Mouse (Mus musculus): Measurements from ENCODE around the gene Sox13. TPM values are rescaled to one million over a fixed set of nuclear protein-coding genes. Genes with fewer than 3 reads are reported as not detected.

Gene Sox13
- polyA plus RNA-seq, 1 experiment: 189 TPM

DNA sequence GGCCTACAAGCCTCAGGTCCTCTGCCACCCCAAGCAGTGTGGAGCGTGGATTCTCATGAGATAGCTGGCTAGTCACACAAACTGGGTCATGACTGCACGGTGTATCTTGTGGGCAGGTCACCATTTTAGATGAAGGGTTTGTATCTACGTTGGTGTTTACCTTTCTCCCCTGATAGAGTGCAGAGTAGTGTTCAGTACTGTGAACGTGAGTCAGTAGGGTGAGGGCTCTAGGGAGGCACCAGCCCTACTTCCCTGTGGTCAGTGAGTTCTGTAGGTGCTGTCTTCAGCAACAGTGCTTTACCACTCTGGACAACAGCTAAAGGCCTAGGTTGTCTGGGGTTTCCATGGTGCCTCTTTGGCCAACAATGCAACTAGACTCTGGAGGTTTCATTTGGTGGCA, 20.2 kb downstream of the Sox13 start:
- H3K27me3 ChIP-seq (ENCODE audit: control insufficient read depth, insufficient read depth, low read length): no peaks in the 10 kb centered on the region
- TF ChIP-seq CTCF (IDR thresholded peaks at IDR 0.05; ENCODE audit: extremely low read depth, insufficient read length, insufficient replicate concordance, low read depth, low read length) (no peak), POLR2A (IDR thresholded peaks at IDR 0.05; ENCODE audit: low read depth, low read length) (no peak)
- no peak overlapping the region for H3K4me3 ChIP-seq (ENCODE audit: low read depth, low read length)
- H3K36me3 ChIP-seq (ENCODE audit: control insufficient read depth, insufficient read depth, low read length): no peaks in the 10 kb centered on the region
- WGBS: 60% methylated on average over 4 of the region's 4 CpGs
- no peak overlapping the region for H3K27ac ChIP-seq (ENCODE audit: insufficient read depth, low read depth, low read length)
- peaks cover 11% of the 10 kb centered on the region for H3K4me1 ChIP-seq (ENCODE audit: control insufficient read depth, insufficient read depth, insufficient read length, low read length)

DNA sequence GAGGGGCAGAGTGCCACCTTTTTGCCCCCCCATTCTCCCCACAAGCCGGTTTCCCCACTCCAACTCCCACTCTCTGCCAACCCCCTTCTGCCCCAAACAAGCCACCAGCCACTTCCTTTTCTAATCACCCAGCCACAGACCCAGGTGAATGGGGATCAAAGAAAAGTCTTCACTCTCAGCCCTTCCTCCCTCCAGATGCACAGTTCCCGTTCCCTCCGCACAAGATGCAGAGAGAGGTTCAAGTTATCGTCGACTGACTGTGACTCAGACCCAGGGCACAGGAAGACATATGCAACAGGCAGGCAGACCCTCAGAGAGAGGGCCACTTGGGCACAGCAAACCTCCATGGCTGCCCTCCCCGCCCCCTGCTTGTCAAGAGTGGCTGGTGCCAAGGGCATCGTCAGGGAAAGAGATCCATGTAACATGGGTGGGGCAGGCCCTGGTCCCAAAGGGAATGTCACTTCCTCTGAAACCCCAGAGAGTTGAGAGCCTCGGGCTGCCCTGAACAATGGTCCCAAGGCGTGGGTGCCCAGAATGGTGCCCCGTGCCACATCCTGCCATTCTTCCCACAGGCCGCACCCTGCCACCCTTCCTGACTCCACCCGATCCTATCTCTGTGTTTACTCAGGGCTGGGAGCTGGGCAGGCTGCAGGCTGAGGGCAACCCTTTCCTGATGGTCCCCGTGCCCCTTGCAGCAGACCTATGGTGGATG, 24.0 kb downstream of the Sox13 start:
- 37% methylated on average over 13 of the region's 13 CpGs for WGBS
- no peaks in the 10 kb centered on the region for H3K36me3 ChIP-seq (ENCODE audit: control insufficient read depth, insufficient read depth, low read length)
- no peak overlapping the region for H3K4me3 ChIP-seq (ENCODE audit: low read depth, low read length)
- H3K4me1 ChIP-seq (ENCODE audit: control insufficient read depth, insufficient read depth, insufficient read length, low read length): peaks cover 11% of the 10 kb centered on the region
- TF ChIP-seq POLR2A (IDR thresholded peaks at IDR 0.05; ENCODE audit: low read depth, low read length) (no peak), CTCF (IDR thresholded peaks at IDR 0.05; ENCODE audit: extremely low read depth, insufficient read length, insufficient replicate concordance, low read depth, low read length) (no peak)
- H3K27me3 ChIP-seq (ENCODE audit: control insufficient read depth, insufficient read depth, low read length): no peaks in the 10 kb centered on the region
- no peak overlapping the region for H3K27ac ChIP-seq (ENCODE audit: insufficient read depth, low read depth, low read length)

DNA sequence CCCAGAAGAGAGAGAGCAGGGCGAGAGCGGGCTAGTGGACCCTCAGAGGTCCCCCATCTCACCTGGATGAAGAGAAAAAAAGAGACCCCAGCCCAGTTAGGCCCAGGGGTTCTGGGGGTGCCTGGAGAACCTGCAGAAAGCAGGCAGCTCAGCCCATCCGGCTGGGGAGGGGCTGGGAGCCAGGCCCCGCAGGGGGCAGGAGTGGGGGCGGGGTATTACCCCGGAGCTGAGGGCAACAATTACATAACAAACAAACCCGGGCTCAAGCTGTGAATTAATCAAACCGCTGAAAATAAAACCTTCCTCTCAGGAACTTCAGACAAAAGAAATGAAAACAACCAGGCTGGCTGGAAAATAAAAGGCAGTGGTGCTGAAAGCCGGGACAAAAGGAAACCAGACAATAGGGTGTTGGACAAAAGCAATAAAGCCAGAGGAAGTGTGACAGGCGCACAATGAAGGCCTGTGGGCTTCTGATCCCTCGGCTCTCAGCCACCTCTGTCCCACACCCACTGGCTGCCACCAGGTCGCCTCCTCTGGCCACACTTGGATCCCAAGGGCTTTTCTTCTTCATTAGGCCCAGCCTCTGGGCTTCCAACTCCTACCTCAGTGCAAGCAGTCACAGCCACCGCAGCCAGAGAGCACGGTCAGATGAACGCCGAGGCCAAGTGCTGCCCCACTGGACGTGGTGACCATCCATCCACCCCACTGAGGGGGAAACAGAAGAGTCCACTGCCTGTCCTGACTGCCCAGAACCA, 26.5 kb downstream of the Sox13 start:
- peaks cover 11% of the 10 kb centered on the region for H3K4me1 ChIP-seq (ENCODE audit: control insufficient read depth, insufficient read depth, insufficient read length, low read length)
- TF ChIP-seq CTCF (IDR thresholded peaks at IDR 0.05; ENCODE audit: extremely low read depth, insufficient read length, insufficient replicate concordance, low read depth, low read length): no peak
- TF ChIP-seq POLR2A (IDR thresholded peaks at IDR 0.05; ENCODE audit: low read depth, low read length): no peak
- peak overlapping the region; percentile 14; the same call in 1 of the 2 replicates for H3K27ac ChIP-seq (ENCODE audit: insufficient read depth, low read depth, low read length)
- no peaks in the 10 kb centered on the region for H3K27me3 ChIP-seq (ENCODE audit: control insufficient read depth, insufficient read depth, low read length)
- WGBS: 49% methylated on average over 17 of the region's 17 CpGs
- H3K36me3 ChIP-seq (ENCODE audit: control insufficient read depth, insufficient read depth, low read length): peaks cover 8% of the 10 kb centered on the region
- H3K4me3 ChIP-seq (ENCODE audit: low read depth, low read length): no peak overlapping the region

DNA sequence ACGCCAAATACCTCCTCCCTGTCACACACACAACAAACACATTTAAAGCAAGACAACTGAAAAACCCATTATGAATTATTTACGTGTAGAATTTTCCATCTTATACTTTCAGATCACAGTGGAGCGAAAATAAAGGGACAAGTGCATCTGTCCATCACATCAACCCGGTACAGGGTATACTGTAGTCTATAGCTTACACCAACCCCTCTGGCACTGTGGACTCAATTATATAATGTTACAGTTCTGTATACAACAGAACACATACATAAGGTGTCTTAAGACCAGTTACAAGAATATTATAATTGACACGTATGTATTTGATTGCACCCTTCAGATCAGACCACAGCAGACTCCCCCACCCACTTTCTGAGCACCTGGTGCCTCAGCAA, 27.1 kb downstream of the Sox13 start:
- Histone ChIP-seq H3K27ac (ENCODE audit: insufficient read depth, low read depth, low read length) (no peak overlapping the region), H3K4me1 (ENCODE audit: control insufficient read depth, insufficient read depth, insufficient read length, low read length) (peaks cover 11% of the 10 kb centered on the region), H3K27me3 (ENCODE audit: control insufficient read depth, insufficient read depth, low read length) (no peaks in the 10 kb centered on the region), H3K36me3 (ENCODE audit: control insufficient read depth, insufficient read depth, low read length) (peaks cover 14% of the 10 kb centered on the region), H3K4me3 (ENCODE audit: low read depth, low read length) (no peak overlapping the region)
- 94% methylated on average over 5 of the region's 5 CpGs for WGBS
- TF ChIP-seq CTCF (IDR thresholded peaks at IDR 0.05; ENCODE audit: extremely low read depth, insufficient read length, insufficient replicate concordance, low read depth, low read length): no peak
- TF ChIP-seq POLR2A (IDR thresholded peaks at IDR 0.05; ENCODE audit: low read depth, low read length): no peak

DNA sequence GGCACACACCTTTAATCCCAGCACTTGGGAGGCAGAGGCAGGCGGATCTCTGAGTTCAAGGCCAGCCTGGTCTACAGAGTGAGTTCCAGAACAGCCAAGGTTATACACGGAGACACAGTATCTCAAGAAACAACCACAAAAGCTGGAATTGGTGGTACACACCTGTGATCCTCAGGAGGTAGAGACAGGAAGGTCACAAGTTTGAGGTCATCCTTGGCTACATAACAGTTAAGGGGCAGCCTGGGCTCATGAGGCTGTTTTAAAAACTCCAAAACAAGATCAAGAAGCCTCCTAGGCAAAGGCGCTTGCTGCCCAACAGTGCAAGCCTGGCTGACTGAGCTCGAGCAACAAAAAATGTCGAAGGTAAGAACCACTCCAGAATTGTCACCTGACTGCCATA, 27.5 kb downstream of the Sox13 start:
- WGBS: 93% methylated on average over 5 of the region's 5 CpGs
- Histone ChIP-seq H3K27ac (ENCODE audit: insufficient read depth, low read depth, low read length) (no peak overlapping the region), H3K4me3 (ENCODE audit: low read depth, low read length) (no peak overlapping the region), H3K36me3 (ENCODE audit: control insufficient read depth, insufficient read depth, low read length) (peaks cover 18% of the 10 kb centered on the region), H3K4me1 (ENCODE audit: control insufficient read depth, insufficient read depth, insufficient read length, low read length) (peaks cover 11% of the 10 kb centered on the region), H3K27me3 (ENCODE audit: control insufficient read depth, insufficient read depth, low read length) (no peaks in the 10 kb centered on the region)
- TF ChIP-seq CTCF (IDR thresholded peaks at IDR 0.05; ENCODE audit: extremely low read depth, insufficient read length, insufficient replicate concordance, low read depth, low read length) (no peak), POLR2A (IDR thresholded peaks at IDR 0.05; ENCODE audit: low read depth, low read length) (no peak)

DNA sequence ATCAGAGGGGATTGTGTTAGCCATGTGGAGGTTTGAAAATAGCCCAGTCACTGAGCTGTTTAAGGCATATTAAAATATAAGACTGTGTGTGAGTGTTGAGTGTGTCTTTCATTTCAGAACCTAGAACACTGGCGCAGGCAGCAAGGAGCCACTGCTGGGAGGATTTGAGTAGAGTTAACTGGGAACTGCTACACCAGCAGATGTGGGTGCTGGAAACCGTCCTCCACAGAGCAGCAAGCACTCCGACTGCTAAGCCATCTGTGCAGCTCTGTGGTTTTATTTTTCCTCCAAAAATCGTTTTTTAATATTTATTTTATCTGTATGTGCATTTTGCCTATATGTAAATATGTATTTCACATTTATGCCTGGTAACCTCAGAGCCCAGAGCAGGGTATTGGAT, 29.5 kb downstream of the Sox13 start:
- H3K4me3 ChIP-seq (ENCODE audit: low read depth, low read length): no peak overlapping the region
- H3K27ac ChIP-seq (ENCODE audit: insufficient read depth, low read depth, low read length): no peak overlapping the region
- H3K36me3 ChIP-seq (ENCODE audit: control insufficient read depth, insufficient read depth, low read length): peaks cover 36% of the 10 kb centered on the region
- H3K27me3 ChIP-seq (ENCODE audit: control insufficient read depth, insufficient read depth, low read length): no peaks in the 10 kb centered on the region
- TF ChIP-seq POLR2A (IDR thresholded peaks at IDR 0.05; ENCODE audit: low read depth, low read length) (no peak), CTCF (IDR thresholded peaks at IDR 0.05; ENCODE audit: extremely low read depth, insufficient read length, insufficient replicate concordance, low read depth, low read length) (no peak)
- H3K4me1 ChIP-seq (ENCODE audit: control insufficient read depth, insufficient read depth, insufficient read length, low read length): no peaks in the 10 kb centered on the region; the same call in none of the 2 replicates
- 69% methylated on average over 4 of the region's 4 CpGs for WGBS

DNA sequence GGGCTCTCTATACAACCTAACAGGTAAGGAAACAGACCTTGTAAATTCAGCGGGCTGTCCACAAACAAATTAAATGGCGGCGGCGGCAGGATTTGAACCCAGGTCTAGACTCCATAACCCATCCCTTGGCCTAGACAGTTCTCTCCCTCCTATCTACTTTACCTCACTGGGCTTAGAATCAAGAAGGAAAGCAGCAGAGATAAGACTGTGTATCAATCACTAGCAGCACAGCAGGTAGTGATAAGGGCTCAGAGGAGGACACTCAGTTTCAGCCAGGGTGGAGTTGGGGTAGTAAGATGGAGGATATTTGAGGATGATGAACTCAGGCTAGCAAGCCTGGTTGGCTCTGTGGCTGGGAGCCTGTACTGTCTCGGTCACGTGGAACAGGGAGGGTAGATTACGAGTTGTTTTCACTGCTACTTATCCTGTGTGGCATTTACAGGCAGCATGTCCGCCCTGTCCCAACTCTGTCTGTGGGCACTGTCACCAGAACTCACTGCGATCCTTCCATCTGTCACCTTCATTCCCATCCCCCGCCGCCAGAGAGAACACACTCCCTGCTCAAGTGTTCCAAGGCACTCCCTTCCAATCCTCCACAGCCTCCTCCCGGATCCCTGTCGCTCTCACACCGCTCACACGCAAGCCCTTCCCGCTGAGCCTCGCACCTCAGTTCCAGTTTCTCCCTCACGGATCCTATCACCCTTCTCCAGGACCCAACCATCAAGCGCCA, 36.5 kb downstream of the Sox13 start:
- TF ChIP-seq CTCF (IDR thresholded peaks at IDR 0.05; ENCODE audit: extremely low read depth, insufficient read length, insufficient replicate concordance, low read depth, low read length) (no peak), POLR2A (IDR thresholded peaks at IDR 0.05; ENCODE audit: low read depth, low read length) (no peak)
- 86% methylated on average over 19 of the region's 19 CpGs for WGBS
- Histone ChIP-seq H3K27me3 (ENCODE audit: control insufficient read depth, insufficient read depth, low read length) (no peaks in the 10 kb centered on the region), H3K4me1 (ENCODE audit: control insufficient read depth, insufficient read depth, insufficient read length, low read length) (no peaks in the 10 kb centered on the region), H3K36me3 (ENCODE audit: control insufficient read depth, insufficient read depth, low read length) (peaks cover 78% of the 10 kb centered on the region), H3K27ac (ENCODE audit: insufficient read depth, low read depth, low read length) (no peak overlapping the region), H3K4me3 (ENCODE audit: low read depth, low read length) (no peak overlapping the region)

All from small intestine, adult 2 months (tissue).